Mouse (Mus musculus): ENCODE results near the gene Ccn6. TPM values are rescaled to one million over a fixed set of nuclear protein-coding genes. Genes with fewer than 3 reads are reported as not detected.

The Ccn6 gene
- polyA plus RNA-seq, 1 experiment from 2014 or later: 0.26 TPM

GRCm38 (mm10) chr10:39167611-39168010 lies 4.0 kb upstream of the Ccn6 start:
- no peaks in the 10 kb centered on the region for H3K9me3 ChIP-seq (replicated peaks; ENCODE audit: control insufficient read depth, low read length)
- no peak overlapping the region for H3K4me3 ChIP-seq (ENCODE audit: low read length)
- H3K27me3 ChIP-seq (ENCODE audit: control insufficient read depth, insufficient read depth, low read length): no peaks in the 10 kb centered on the region
- ATAC-seq (replicated peaks; ENCODE audit: extremely low read depth, insufficient read depth, low FRiP score): no peak
- H3K36me3 ChIP-seq (ENCODE audit: control insufficient read depth, insufficient read depth): no peaks in the 10 kb centered on the region
- H3K4me1 ChIP-seq (ENCODE audit: control insufficient read depth, insufficient read depth, low read length): peaks cover 11% of the 10 kb centered on the region
- no peak overlapping the region for H3K4me2 ChIP-seq (ENCODE audit: low read depth, low read length)
- WGBS: 74% methylated on average over 11 of the region's 11 CpGs
- H3K27ac ChIP-seq (ENCODE audit: low read length): no peak overlapping the region
- H3K9ac ChIP-seq (ENCODE audit: low read length): no peak overlapping the region

DNA sequence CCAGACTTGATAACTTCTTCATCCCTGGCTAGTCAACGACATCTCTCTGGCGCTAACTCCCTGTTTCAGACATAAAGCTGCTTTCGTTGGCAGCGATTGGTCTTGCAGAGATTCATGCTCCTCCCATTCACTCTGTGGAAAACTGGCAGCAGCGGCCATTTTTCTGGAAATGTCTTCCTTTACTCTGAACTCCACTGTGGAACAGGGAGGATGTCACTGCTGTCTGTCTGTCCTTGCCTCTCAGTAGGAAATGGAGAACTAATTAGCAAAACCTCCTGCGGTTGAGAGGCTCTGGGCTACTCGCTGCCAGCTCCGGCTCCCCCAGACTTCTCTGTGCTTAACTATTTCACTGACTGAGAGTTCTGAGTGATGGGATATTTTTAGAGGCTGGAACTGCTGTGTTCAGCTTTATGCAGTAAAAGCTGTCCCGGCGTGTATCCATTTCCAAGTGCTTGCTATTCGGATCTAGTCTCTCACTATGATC lies 2.1 kb upstream of the Ccn6 start:
- ATAC-seq (replicated peaks; ENCODE audit: extremely low read depth, insufficient read depth, low FRiP score): peak; percentile 58
- H3K4me1 ChIP-seq (ENCODE audit: control insufficient read depth, insufficient read depth, low read length): peaks cover 8% of the 10 kb centered on the region
- no peaks in the 10 kb centered on the region for H3K36me3 ChIP-seq (ENCODE audit: control insufficient read depth, insufficient read depth)
- H3K27me3 ChIP-seq (ENCODE audit: control insufficient read depth, insufficient read depth, low read length): no peaks in the 10 kb centered on the region
- H3K4me2 ChIP-seq (ENCODE audit: low read depth, low read length): peak overlapping the region; percentile 55
- 10% methylated on average over 11 of the region's 11 CpGs for WGBS
- H3K9me3 ChIP-seq (replicated peaks; ENCODE audit: control insufficient read depth, low read length): no peaks in the 10 kb centered on the region
- peak overlapping the region; percentile 57 for H3K4me3 ChIP-seq (ENCODE audit: low read length)
- peak overlapping the region; percentile 80 for H3K27ac ChIP-seq (ENCODE audit: low read length)
- peak overlapping the region; percentile 72 for H3K9ac ChIP-seq (ENCODE audit: low read length)

DNA sequence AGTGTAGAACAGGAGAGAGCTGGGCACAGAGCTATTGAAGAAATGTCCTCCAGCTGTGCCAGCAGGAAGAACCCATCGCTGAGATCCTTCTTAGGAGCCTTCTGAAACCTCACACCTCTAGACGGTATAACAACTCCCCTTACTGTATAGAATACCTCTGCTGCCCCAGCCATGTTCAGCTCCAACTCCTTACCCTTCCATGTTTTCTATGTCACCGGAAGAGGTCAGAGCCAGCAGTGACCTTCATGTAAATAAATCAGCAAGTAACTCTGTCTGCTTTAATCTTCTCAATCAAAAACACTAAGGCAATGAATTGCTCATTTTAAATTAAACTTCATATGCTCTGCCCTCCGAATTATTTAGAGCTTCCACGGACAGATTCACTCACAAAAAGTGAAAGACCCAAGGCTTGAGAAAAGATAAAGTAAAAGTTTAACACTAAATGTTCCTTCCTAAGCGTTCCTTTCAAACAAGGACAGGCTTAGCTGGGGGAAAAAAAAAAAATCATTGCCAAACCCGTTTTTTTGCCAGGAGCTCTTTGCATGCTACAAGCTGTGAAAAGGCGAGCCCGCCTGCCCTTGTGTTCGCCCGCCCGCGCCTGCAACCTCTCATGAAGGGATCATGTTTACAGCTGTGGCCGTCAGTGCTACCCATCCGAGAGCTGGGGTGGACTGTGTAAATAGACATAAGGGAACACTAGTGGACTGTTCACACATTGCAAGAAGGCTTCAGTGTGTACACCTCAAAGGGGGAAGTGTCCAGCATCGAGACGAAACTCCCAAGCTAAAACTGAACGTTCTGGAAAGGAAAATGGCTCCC lies 719 bp downstream of the Ccn6 start:
- Histone ChIP-seq H3K36me3 (ENCODE audit: control insufficient read depth, insufficient read depth) (no peaks in the 10 kb centered on the region), H3K9ac (ENCODE audit: low read length) (no peak overlapping the region), H3K4me1 (ENCODE audit: control insufficient read depth, insufficient read depth, low read length) (peaks cover 8% of the 10 kb centered on the region), H3K27ac (ENCODE audit: low read length) (no peak overlapping the region), H3K9me3 (replicated peaks; ENCODE audit: control insufficient read depth, low read length) (no peaks in the 10 kb centered on the region), H3K27me3 (ENCODE audit: control insufficient read depth, insufficient read depth, low read length) (no peaks in the 10 kb centered on the region), H3K4me3 (ENCODE audit: low read length) (no peak overlapping the region), H3K4me2 (ENCODE audit: low read depth, low read length) (no peak overlapping the region)
- 54% methylated on average over 18 of the region's 18 CpGs for WGBS
- no peak for ATAC-seq (replicated peaks; ENCODE audit: extremely low read depth, insufficient read depth, low FRiP score)

- Histone ChIP-seq H3K36me3 (ENCODE audit: control insufficient read depth, insufficient read depth) (no peaks in the 10 kb centered on the region), H3K9me3 (replicated peaks; ENCODE audit: control insufficient read depth, low read length) (no peaks in the 10 kb centered on the region), H3K27ac (ENCODE audit: low read length) (no peak overlapping the region), H3K4me2 (ENCODE audit: low read depth, low read length) (no peak overlapping the region), H3K4me1 (ENCODE audit: control insufficient read depth, insufficient read depth, low read length) (peaks cover 8% of the 10 kb centered on the region), H3K4me3 (ENCODE audit: low read length) (no peak overlapping the region), H3K27me3 (ENCODE audit: control insufficient read depth, insufficient read depth, low read length) (no peaks in the 10 kb centered on the region), H3K9ac (ENCODE audit: low read length) (no peak overlapping the region)
- 80% methylated on average over 1 of the region's 1 CpGs for WGBS
- ATAC-seq (replicated peaks; ENCODE audit: extremely low read depth, insufficient read depth, low FRiP score): no peak
These were observed 2.2 kb downstream of the Ccn6 start for GRCm38 (mm10) chr10:39161406-39161805.

GRCm38 (mm10) chr10:39158306-39158705 lies 5.3 kb downstream of the Ccn6 start:
- Histone ChIP-seq H3K9ac (ENCODE audit: low read length) (no peak overlapping the region), H3K36me3 (ENCODE audit: control insufficient read depth, insufficient read depth) (no peaks in the 10 kb centered on the region), H3K4me3 (ENCODE audit: low read length) (no peak overlapping the region), H3K4me2 (ENCODE audit: low read depth, low read length) (no peak overlapping the region), H3K4me1 (ENCODE audit: control insufficient read depth, insufficient read depth, low read length) (0 out of 2 replicates have a peak, but pooled peaks cover 3% of the 10 kb centered on the region), H3K27me3 (ENCODE audit: control insufficient read depth, insufficient read depth, low read length) (no peaks in the 10 kb centered on the region), H3K27ac (ENCODE audit: low read length) (no peak overlapping the region), H3K9me3 (replicated peaks; ENCODE audit: control insufficient read depth, low read length) (no peaks in the 10 kb centered on the region)
- WGBS: 54% methylated on average over 12 of the region's 12 CpGs
- no peak for ATAC-seq (replicated peaks; ENCODE audit: extremely low read depth, insufficient read depth, low FRiP score)

DNA sequence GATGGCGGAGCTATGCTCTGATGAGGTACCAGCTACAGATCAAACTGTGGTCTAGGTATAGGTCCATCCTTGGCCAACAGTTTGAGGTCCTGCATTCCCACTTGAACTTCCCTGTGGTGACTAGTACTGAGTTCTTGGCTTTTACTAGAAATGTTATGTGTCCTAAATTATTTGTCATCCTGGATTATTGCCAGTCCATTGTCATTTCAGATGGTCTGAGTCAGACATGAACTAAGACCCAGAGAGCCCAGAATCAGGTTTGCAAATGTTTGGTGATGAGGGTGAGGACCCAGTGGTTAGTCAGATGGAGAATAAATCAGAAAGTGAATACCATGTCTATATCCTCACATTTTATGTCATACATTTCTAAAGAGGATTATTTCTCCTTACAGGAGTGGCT lies 6.3 kb downstream of the Ccn6 start:
- 90% methylated on average over 1 of the region's 1 CpGs for WGBS
- no peak for ATAC-seq (replicated peaks; ENCODE audit: extremely low read depth, insufficient read depth, low FRiP score)

DNA sequence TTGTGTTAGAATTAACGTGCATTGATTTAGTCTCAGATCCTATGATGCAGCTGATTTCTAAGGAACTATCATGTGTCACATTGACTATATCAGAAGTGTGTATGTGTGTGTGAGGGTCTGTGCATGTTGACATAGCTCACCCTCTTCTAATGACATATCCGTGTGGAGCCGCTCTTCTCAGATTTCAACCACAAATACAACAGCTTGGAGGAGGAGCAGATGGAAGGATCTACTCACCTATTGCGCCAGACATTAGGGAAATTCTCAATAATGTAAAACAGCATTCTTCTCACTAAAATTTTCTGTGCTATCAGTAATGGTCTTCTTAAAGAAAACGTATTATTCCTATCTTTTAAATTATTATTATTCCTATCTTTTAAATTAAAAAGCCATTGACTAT lies 6.9 kb downstream of the Ccn6 start:
- Histone ChIP-seq H3K4me1 (ENCODE audit: control insufficient read depth, insufficient read depth, low read length) (no peaks in the 10 kb centered on the region), H3K9ac (ENCODE audit: low read length) (no peak overlapping the region), H3K4me2 (ENCODE audit: low read depth, low read length) (no peak overlapping the region), H3K27me3 (ENCODE audit: control insufficient read depth, insufficient read depth, low read length) (no peaks in the 10 kb centered on the region), H3K27ac (ENCODE audit: low read length) (no peak overlapping the region), H3K36me3 (ENCODE audit: control insufficient read depth, insufficient read depth) (no peaks in the 10 kb centered on the region), H3K9me3 (replicated peaks; ENCODE audit: control insufficient read depth, low read length) (no peaks in the 10 kb centered on the region), H3K4me3 (ENCODE audit: low read length) (no peak overlapping the region)
- no peak for ATAC-seq (replicated peaks; ENCODE audit: extremely low read depth, insufficient read depth, low FRiP score)
- WGBS: 82% methylated on average over 5 of the region's 5 CpGs

More for the DNA sequence above, 6.3 kb downstream of the Ccn6 start:
- Histone ChIP-seq H3K36me3 (ENCODE audit: control insufficient read depth, insufficient read depth) (no peaks in the 10 kb centered on the region), H3K27ac (ENCODE audit: low read length) (no peak overlapping the region), H3K4me1 (ENCODE audit: control insufficient read depth, insufficient read depth, low read length) (no peaks in the 10 kb centered on the region), H3K27me3 (ENCODE audit: control insufficient read depth, insufficient read depth, low read length) (no peaks in the 10 kb centered on the region), H3K9ac (ENCODE audit: low read length) (no peak overlapping the region), H3K9me3 (replicated peaks; ENCODE audit: control insufficient read depth, low read length) (no peaks in the 10 kb centered on the region), H3K4me2 (ENCODE audit: low read depth, low read length) (no peak overlapping the region), H3K4me3 (ENCODE audit: low read length) (no peak overlapping the region)

- H3K27ac ChIP-seq (ENCODE audit: low read length): no peak overlapping the region
- H3K36me3 ChIP-seq (ENCODE audit: control insufficient read depth, insufficient read depth): peaks cover 24% of the 10 kb centered on the region
- H3K4me2 ChIP-seq (ENCODE audit: low read depth, low read length): no peak overlapping the region
- H3K4me1 ChIP-seq (ENCODE audit: control insufficient read depth, insufficient read depth, low read length): no peaks in the 10 kb centered on the region
- no peaks in the 10 kb centered on the region for H3K27me3 ChIP-seq (ENCODE audit: control insufficient read depth, insufficient read depth, low read length)
- WGBS: 88% methylated on average over 12 of the region's 12 CpGs
- H3K9me3 ChIP-seq (replicated peaks; ENCODE audit: control insufficient read depth, low read length): no peaks in the 10 kb centered on the region
- no peak overlapping the region for H3K9ac ChIP-seq (ENCODE audit: low read length)
- H3K4me3 ChIP-seq (ENCODE audit: low read length): no peak overlapping the region
- ATAC-seq (replicated peaks; ENCODE audit: extremely low read depth, insufficient read depth, low FRiP score): no peak
These were observed 21.4 kb downstream of the Ccn6 start for GRCm38 (mm10) chr10:39142216-39142615.

- Histone ChIP-seq H3K4me3 (ENCODE audit: low read length) (no peak overlapping the region), H3K27ac (ENCODE audit: low read length) (no peak overlapping the region), H3K4me1 (ENCODE audit: control insufficient read depth, insufficient read depth, low read length) (no peaks in the 10 kb centered on the region), H3K9me3 (replicated peaks; ENCODE audit: control insufficient read depth, low read length) (no peaks in the 10 kb centered on the region), H3K27me3 (ENCODE audit: control insufficient read depth, insufficient read depth, low read length) (no peaks in the 10 kb centered on the region), H3K4me2 (ENCODE audit: low read depth, low read length) (no peak overlapping the region), H3K9ac (ENCODE audit: low read length) (no peak overlapping the region), H3K36me3 (ENCODE audit: control insufficient read depth, insufficient read depth) (peaks cover 22% of the 10 kb centered on the region)
- 94% methylated on average over 2 of the region's 2 CpGs for WGBS
- no peak for ATAC-seq (replicated peaks; ENCODE audit: extremely low read depth, insufficient read depth, low FRiP score)
These were observed 22.2 kb downstream of the Ccn6 start for GRCm38 (mm10) chr10:39141401-39141800.
